Mouse (Mus musculus) urinary bladder, adult 18-20 months (tissue): ENCODE results near the gene Dnah5.
"Not testable (repeated sequence)": the region's sequence is repeated elsewhere in the genome, so short reads cannot be mapped to it uniquely, and the experiment has no call there.

Experiments
- DNase-seq, 2 experiments: peaks; one replicate each; pipeline ENCODE4 v3.0.0; 2022; ENCODE audit warnings: low spot score in 2 of 2, mixed read lengths in 2 of 2

The Dnah5 gene

GRCm38 (mm10) chr15:28307131-28307530 lies 103.6 kb downstream of the Dnah5 start:
- DNase-seq: no peak

DNA sequence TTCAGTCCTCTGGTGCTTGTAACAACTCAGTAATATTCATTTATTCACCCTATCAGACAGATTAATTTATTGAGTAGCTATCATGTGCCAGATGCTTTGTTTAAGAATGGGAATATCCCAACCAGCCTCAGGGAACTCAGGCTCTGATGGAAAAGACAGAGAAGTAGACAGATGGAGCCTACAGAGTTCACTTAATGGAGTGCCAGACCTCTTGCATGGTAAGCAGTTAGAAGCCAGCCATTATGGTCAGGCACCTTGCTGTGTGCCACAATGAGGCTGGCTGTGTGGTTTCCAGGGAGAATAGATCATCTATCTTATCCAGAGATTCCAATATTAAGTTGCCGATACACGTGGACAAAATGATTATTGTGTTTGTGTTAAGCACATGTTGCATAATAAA lies 104.3 kb downstream of the Dnah5 start:
- no peak for DNase-seq

DNA sequence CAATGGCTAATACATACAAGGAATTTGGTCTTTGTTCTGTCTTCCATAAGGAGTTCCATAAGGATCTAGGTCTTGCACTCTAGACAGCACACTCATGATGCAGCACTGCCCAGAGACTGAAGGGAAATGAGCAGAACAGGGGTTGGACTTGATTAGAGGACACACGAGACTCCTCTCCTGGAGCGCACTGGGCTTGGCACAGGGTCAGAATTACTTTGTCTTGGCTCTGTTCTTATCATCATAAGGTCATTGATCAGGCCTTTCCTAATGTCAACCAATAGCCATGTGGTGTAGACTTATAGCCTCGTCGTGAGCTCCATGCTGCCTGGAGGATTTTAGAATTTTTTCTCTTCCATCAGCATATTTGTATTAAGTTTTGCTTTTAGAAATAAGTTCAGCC lies 107.0 kb downstream of the Dnah5 start:
- no peak for DNase-seq

DNA sequence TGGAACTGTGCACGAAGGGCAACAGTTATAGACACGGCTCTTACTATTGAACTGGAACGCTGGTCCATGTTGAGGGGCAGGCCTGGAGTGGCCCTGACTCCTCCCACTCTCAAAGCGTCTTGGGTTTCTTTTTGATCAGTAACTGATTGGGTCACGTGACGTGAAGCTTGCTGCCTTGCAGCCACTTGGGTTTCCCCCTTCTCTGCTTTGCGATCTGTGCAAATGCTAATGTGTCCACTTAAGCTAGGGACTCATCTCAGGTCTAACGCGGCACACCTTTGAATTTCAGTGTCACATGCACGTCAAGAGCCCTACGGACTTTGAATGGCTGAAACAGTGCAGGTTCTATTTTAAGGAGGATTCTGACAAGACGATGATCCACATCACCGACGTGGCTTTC lies 109.9 kb downstream of the Dnah5 start:
- no peak for DNase-seq

- no peak for DNase-seq
Observed at GRCm38 (mm10) chr15:28315812-28316528, 112.4 kb downstream of the Dnah5 start.

GRCm38 (mm10) chr15:28322533-28322932 lies 119.0 kb downstream of the Dnah5 start:
- no peak for DNase-seq

- no peak for DNase-seq
Observed at GRCm38 (mm10) chr15:28326985-28327384, 123.4 kb downstream of the Dnah5 start.

- no peak for DNase-seq
Observed at GRCm38 (mm10) chr15:28327441-28327840, 123.9 kb downstream of the Dnah5 start.

- no peak for DNase-seq
Observed at GRCm38 (mm10) chr15:28341151-28341550, 137.6 kb downstream of the Dnah5 start.

DNA sequence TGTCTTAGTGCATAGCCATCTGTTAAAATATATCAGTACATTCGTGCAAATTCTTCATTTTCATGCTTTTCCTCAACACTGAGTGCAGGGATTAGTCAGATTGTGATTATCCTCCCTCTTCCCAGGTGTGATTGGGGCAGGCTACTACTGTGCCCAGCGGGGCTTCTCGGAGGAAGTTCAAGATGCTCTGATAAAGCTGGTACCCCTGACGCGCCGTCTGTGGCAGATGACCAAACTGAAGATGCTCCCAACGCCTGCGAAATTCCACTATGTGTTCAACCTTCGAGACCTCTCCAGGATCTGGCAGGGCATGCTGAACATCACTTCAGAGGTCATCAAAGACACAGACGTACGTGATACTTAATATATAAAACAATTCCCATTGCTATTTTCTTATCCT lies 164.0 kb downstream of the Dnah5 start:
- no peak for DNase-seq

GRCm38 (mm10) chr15:28370431-28370830 lies 166.9 kb downstream of the Dnah5 start:
- no peak for DNase-seq

DNA sequence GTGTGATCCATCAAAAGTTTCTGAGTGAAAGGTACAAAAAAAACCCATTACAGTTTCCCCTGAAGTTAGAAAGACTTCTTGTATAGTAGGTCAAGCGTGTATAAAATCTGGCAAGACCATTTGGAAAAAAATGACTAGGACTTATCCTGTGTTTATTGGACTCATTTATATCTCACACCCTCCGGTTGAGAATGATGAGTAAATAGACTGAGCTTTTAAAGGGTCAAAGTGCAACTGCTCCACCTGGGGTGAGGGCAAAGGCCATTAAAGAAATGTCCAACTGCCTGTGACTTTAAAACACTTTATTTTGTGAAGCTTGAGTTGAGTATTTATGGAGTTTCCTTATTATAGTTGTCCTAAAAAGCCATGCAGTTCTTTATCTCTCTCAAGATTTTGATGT lies 168.0 kb downstream of the Dnah5 start:
- no peak for DNase-seq

GRCm38 (mm10) chr15:28374394-28374793 lies 170.8 kb downstream of the Dnah5 start:
- no peak for DNase-seq

DNA sequence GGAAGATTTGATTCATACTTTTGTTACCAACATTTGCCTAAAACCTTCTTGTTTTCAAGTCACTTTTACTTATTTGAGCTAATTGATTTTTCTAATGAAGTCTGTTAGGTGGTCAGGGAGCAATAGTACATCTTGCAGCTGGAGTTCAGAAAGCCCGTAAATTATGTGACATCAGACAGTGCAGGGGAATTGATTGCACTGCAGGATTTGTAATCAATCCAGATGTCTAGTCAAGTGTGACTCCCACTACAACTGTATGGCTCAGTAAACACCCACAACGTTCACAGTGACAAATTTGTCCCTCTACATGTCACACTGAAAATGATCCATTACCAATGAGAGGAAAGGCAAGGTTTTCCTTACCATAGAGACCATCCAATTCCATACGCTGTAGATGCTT lies 177.4 kb downstream of the Dnah5 start:
- DNase-seq: no peak

- not testable (repeated sequence) for DNase-seq
Observed at GRCm38 (mm10) chr15:28393723-28394122, 190.2 kb downstream of the Dnah5 start.

DNA sequence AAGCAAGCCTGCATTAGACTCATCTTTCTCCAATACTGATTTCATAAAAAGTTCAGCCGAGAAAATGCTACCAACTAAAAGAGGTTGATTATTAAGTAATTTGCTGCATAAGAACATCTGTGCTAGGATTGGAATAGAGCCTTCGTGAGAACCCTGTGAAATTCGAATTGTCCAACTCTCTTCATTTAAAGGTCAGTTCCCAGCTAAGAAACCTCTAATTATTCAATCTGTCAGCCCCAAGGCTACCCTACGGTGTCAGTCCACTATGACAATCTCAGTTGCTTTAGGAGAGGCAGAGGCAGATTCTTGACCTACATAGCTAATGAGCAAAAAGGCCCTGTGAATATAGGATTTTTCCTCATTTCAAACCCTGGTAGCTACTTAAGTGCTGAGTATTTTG lies 191.9 kb downstream of the Dnah5 start:
- no peak for DNase-seq

GRCm38 (mm10) chr15:28398472-28398871 lies 194.9 kb downstream of the Dnah5 start:
- no peak for DNase-seq

- no peak for DNase-seq
Observed at GRCm38 (mm10) chr15:28399258-28399657, 195.7 kb downstream of the Dnah5 start.

- no peak for DNase-seq
Observed at GRCm38 (mm10) chr15:28404630-28405029, 201.1 kb downstream of the Dnah5 start.

DNA sequence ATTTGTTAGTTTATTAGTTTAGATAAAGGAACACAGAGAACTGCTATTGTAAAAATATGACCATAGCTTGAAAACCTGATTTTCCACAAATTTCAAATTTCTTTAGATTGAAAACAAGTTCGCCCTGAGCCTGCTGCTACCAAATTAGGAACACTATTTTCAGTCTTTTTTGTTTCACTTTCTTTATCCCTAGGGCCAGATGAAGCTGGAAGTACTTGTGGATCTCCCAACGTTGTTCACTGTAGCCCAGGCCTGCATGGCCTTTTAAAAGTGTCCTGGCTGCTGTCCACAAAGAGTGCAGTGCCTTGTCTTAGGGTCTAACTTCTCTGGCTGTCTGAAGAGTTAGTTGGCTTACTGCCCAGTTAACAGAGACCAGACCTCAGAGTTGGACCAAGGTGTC lies 201.6 kb downstream of the Dnah5 start:
- no peak for DNase-seq

GRCm38 (mm10) chr15:28439702-28440101 lies 236.2 kb downstream of the Dnah5 start:
- DNase-seq: no peak

GRCm38 (mm10) chr15:28444494-28444893 lies 240.9 kb downstream of the Dnah5 start:
- DNase-seq: no peak

DNA sequence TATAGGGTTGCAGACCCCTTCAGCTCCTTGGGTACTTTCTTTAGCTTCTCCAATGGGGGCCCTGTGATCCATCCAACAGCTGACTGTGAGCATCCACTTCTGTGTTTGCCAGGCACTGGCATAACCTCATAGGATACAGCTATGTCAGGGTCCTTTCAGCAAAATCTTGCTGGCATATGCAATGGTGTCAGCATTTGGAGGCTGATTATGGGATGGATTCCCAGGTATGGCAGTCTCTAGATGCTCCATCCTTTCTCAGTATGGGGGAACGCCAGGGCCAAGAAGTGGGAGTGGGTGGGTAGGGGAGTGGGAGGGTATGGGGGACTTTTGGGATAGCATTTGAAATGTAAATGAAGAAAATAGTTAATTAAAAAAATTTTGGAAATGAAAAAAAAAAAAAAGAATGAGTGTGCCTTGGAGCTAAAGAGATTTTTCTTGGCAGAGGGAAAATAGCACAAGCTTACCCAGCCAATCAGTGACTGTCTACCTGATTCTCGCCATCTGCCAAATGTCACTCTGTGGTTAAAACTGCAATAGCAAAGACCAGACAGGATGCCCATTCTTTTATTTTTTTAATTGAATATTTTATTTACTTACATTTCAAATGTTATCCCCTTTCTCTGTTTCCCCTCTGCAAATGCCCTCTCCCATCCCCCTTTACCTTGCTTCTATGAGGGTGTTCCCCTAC lies 257.7 kb downstream of the Dnah5 start:
- DNase-seq: not testable (repeated sequence)
